Mouse (Mus musculus): Measurements from ENCODE around the gene Maml3.
A peak's percentile ranks its signal among the peaks of the same experiment; 100 is the strongest.

The Maml3 gene

DNA sequence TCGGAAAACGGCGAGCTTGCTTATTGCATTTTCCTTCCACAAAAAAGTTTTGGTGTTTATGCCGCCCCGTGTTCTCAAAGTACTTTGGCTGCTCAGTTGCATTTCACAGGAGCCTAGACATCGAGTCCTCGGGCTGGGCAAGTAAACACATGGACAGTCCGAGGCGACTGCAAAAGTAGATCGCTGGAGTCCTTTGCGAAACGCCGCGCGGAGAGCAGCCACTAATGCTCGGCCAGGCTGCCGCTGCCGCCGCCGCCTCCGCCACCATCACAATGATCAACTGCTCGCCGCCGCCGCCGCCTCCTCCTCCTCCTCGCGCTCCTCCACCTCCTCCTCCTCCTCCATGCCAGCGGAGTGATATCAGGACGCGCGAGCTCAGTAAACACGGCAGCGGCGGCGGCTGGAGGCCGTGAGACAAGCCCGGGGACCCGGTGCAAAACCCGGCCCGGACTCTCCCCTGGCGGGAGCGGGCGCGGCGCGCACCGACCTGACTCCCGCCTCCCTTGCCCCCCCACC is at the start of gene Maml3:
Maml3 (minus strand) TSS at position 441 of the 516 bp plus-strand sequence.
- DNase-seq (ENCODE audit: low spot score): peak; percentile 62

DNA sequence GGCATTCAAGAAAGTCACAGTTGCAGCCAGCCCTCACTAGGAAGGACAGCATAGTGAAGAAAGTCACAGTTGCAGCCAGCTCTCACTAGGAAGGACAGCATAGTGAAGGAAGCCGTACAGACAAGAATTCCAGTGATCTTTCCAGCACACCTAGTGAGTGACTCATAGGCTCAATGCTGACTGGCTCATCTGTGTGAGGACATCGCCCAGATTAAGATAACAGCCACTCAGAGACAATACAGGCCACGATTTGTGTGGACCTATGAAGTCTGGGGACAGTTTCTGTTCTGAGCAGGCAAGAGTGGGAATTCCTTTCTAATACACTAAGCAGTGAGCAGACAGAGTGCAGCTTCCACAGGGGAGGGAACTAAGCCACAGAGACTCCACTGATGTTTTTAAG is 46.3 kb upstream of the Maml3 start:
- DNase-seq (ENCODE audit: low spot score): no peak

DNA sequence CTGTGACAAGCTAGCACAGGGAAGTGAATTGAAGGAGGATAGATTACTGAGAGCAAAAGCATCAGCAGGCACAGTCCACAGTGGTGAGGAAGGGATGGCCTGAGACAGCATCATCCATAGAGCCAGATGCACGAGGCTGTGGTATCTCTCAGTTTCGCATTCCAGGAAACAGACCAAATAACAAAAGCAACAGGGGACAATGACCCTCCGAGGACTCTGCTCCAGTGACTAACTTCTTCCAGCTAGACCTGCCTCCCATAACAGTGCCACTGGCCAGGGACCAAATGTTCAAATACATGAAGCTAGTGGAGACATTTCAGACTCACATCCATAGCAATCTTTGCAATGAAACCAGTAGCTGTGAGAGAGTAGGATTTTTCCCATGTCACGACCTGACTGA is 43.4 kb upstream of the Maml3 start:
- DNase-seq (ENCODE audit: low spot score): no peak

DNA sequence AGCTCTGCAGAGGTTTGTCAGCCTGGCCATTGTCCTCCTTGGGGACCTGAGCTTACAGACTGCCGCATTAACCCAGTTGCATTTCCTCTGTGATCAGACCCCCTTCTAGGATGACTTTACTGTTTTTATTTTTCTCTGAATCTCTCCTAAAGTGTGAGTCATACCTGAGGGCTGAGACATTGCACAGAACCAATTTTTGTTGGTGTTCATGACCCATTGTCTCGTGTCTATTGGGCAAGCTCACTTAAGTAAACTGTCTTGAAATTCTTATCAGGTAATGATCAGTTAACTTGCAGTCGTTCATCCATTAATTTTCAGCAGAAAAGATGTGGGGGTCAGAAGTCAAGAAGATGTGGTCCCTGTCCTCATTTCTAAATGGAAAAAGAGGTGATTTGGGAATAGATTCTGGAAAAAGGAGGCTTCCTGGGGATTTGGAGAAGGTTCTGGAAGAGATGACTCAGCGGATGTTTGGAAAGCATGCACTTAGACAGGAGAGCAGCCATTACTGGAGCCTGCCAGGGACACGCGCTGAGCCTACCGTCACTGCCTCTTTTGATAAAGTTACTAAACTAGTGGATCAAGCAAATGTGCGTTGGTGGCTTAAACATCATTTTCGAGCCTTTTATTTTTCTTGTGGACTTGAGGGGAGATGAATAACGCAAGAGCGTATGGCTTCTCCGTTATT is 40.0 kb upstream of the Maml3 start:
- DNase-seq (ENCODE audit: low spot score): no peak

DNA sequence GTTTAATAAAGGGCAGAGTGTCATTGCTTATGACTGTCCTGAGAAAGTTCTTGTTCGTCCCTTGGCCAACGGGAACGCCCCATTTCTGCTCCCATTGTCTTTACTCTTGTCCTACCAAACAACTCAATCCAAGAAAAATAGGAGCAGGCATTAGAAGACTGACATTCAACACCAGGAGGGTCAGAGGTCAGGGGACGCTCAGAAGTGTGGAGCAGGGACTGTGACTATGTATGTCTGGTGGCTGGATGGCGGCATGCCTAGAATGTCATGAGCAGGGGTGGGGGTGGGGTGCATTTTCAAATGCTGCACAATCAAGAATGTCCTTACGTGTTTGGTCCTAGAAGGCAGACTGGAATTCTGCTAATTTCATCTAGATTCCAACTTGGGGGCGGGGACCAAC is 38.1 kb upstream of the Maml3 start:
- DNase-seq (ENCODE audit: low spot score): no peak

DNA sequence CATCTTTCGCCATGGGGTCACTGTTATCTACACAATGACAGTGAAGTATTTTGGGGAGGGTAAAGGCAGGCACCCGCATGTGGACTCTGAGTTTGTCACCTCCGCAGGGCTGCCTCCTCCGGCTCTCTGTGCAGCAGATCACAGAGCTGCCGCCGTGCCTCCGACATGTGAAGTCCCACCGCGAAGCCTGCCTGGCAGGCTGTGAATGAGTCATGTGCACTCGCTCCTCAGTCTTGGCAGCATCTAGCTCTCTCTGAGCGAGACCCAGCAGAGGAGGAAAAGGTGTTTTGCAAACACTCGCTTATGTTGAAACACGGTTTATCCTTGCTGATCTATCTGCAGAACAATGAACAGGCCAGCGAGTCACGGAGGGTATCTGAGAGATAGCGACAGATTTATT is 35.3 kb upstream of the Maml3 start:
- DNase-seq (ENCODE audit: low spot score): no peak

DNA sequence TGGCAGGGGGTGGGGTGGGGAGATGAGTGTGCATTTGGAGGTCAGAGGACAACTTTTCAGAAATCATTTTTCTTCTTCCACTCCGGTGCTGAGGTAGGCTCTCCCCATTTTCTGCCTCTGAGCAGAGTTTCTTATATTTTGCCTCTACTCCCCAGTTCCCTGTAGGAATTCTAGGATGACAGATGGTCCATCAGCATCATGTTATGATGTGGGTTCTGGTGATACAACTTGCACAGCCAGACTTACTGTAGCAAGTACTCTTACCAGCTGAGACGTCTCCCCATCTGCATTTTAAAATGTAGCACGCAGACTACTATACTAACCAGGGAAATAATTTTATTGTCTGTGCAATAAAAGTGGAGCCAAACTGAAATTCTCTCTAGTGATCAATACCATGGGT is 20.5 kb upstream of the Maml3 start:
- DNase-seq (ENCODE audit: low spot score): no peak

DNA sequence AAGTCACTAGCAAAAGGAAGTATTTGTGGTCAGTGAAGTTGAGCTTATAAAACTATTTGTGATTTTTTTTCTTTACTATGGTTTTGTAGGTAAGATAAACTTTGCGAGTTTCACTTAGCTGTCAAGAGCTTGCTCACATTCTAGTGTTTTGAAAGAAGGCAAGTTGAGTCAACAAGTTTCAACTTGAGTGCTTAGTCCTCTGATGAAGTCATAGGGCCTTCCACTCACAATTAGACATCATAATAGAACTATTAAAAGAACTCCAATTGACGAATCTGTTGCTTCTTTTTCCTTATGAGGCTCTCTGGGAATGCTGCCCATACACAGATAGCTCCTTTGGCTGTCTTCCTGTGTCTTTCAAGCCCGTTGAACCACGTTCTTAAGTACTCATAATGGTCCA is 16.0 kb upstream of the Maml3 start:
- no peak for DNase-seq (ENCODE audit: low spot score)

DNA sequence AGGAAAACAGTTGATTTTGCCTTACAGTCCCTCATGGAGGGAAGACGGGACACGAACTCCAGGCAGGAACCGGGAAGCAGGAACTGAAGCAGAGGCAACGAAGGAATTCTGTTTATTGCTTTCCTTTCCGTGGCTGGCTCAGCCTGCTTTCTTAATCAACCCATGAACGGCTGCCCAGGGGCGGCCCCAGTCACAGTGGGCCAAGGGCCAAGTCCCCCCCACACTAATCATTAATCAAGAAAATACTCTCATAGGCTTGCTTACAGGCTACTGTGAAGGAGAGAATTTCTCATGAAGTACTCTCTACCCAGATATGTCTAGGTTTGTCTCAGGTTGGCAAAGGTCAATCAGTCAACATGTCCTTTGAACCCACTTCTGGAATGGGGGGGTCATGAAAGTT is 14.3 kb upstream of the Maml3 start:
- no peak for DNase-seq (ENCODE audit: low spot score)

DNA sequence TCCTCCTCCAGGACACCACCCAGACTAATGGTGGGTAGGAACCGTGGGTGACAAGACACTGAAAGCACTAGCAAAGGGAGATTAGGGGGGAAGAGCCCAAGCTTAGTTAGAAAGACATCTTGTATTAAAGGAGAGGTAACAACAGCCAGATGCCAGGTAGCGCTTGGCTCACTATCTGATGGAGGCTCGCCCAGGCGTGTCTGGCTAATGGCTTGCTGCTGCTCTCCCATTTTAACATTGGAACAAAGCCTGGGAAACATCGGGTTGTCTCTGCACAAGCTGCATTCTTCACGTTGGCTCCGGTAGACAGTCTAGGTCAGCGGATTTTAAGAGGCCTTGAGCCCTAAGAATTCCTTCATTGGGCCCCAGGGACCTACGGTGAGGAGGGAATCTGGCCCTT is 10.5 kb upstream of the Maml3 start:
- no peak for DNase-seq (ENCODE audit: low spot score)

DNA sequence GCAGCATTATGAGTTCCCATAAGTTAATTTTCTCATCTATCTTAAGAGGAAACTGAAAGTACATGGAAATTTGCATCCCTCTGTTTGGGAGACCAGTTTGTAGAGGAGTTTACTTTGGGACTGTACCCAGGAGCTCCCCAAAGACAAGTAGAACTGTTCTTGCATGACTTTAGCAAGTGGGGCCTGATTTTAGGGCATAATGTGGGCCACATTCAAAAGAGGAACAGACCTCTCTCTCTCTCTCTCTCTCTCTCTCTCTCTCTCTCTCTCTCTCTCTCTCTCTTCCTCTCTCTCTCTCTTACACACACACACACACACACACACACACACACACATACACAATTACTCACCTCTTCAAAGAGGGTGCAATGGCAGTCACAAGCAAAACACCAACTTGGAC is 3.2 kb upstream of the Maml3 start:
- no peak for DNase-seq (ENCODE audit: low spot score)

DNA sequence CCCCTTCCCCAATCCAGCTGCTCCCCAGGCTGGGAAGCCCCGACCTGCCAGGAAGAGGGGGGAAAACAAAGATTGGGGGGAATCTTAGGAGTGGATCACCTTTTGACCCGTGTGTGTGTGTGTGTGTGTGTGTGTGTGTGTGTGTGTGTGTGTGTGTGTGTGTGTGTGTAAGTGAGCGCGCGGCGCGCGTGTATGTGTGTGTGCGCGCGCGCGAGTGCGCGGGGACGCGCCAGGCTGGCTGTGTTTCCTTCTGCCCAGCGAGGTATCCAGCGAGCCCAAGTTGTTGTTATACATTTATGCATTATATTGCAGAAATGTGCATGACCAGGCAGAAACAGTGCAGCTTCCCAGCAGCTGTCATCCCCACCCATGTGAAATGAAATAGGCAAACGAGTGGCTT is 280 bp upstream of the Maml3 start:
- peak; percentile 25 for DNase-seq (ENCODE audit: low spot score)

DNA sequence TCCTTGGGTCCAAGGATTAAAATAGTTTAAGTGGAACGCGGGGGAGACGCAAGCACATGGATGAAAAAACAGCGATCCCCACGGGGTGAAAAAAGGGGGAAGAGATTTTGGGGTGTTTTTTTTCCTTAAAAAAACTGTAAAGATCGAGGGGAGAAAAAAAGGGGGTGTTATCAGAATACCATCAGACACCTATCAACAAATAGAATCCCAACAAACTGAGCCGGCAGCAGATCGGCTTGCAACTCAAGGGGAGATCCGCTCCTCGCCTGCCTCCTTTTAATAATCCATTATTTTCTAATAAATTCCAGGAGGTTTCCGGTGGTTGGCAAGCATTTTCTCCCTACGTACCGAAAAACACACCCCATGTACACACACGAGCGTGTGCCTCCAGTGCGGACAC is 668 bp downstream of the Maml3 start:
- peak; percentile 1 for DNase-seq (ENCODE audit: low spot score)

DNA sequence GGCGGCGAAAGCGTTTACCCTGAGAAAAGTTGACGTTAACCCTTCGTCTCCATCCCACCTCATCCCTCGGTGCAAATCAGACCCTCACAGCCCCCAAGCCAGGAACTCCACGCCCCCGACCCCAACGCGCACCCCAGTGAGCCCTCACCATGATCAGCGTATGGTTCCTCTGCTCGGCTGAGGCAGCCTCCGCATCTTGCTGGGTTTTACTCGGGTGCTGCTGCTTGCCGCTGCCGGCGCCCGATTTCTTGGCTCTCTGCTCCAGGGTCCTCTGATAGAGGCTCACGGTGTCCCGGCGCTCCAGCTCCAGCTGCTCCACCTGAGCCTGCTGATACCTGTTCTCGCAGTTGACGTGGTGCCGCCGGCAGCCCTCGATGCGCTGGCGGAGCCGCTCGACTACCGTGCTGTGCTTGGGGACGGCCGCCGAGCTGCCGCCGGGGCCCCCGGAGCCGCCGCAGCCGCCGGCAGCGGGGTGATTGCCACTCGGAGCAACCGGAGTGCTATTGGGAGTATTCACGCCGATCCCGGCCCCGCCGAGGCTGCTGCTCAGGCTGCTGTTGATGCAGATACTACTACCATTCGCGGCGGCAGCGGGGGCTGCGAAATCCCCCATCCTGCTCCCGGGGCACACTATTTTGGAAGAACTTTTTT is 1.2 kb downstream of the Maml3 start:
- peak; percentile 15 for DNase-seq (ENCODE audit: low spot score)

DNA sequence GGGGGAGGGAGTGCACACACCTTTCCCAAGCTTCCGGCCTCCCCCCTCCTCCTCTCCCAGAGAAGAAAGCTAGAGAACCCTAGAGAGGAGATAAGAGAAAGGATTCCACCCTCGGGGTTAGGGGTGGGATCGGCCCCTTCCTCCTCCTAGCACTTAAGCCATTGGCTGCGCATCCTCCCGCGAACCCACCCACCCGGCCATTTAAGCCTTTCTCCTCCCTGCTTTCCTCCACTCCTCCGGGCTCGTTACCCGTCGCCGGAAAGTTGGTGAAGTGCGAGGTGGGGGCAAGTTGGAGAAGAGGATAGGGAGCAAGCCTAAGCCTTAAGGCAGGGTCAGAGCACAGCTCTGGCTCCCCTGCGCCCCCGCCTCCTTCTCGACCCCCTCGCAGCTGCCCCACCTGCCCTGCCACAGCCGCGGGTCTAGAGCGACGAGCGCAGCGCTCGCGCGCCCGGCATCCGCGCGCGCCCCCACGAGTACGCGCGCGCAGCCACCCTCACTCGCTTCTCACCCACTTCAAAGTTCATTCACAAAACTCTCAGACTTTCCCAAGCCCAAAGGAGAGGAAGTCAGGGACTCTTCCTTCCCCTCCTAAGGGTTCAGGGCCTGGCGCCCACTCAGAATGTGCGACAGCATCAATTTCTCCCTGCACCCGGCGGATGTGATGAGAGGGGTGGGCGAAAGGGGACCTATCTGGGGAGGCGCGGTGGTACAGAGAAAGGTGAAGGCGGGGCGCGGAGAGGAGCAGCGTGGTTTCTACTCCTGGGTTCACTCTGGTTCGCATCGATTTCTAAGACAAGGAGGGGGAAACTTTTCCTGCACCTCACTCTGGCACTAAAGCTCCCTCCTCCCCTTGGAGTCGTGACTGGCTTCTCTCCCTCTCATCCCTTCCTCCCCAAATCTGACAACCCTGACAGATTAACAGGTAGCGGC is 2.0 kb downstream of the Maml3 start:
- DNase-seq (ENCODE audit: low spot score): peak; percentile 60

DNA sequence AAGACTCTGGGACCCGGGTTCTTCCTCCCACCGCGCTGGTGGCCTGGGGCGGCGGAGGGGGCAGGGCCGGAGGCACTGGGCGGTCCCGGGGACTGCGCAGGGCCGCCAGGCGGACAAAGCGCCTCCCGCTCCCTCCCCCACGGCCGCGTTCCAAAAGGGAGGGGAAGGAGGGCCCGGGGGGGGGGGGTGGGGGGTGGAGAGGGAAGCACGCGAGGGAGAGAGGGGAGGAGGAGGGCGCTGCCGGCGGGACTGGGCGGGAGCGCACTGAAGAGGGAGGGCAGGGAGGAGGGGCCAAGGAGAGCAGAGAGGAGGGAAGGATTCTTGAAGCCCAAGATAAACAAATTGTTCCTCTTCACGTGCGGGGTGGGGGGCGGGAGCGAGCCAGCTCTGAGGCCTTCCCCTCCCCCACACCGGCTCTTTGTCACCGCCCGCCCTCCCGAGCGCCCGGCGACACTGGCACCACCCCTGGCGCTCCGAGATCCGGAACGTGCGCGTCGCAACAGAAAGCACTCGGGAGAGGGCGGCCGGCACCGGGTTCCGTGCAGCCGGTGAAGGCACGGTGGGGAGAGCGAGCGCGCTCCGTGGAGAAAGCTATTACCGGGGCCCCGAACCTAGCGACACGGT is 2.8 kb downstream of the Maml3 start:
- peak; percentile 58 for DNase-seq (ENCODE audit: low spot score)

DNA sequence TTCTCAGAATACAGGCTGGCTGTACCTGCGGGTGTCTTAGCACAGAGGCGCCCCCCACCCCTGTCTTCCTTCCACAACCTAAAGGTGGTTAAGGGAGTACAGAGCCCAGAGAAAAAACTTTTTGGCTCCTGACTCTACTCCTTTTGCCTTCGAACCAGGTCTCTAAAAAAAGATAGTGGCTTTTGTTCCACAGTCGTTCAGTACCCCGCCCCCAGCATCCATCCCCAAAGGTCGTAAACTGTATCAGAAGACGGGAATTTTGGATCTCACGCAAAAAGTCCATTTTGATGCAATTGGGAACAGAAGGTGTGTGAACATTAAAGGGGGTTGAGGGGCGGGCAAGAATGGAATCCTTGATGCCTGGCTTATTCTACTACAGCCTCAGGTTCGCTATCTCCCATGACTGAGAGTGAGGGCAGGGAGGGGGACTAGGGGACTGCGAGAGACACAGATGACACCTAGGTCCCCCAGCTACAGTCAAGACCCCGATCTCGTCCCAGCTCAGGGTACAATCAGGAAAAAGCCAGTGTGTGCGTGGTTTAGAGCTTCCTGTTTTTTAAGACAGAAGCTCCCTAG is 3.4 kb downstream of the Maml3 start:
- DNase-seq (ENCODE audit: low spot score): no peak

DNA sequence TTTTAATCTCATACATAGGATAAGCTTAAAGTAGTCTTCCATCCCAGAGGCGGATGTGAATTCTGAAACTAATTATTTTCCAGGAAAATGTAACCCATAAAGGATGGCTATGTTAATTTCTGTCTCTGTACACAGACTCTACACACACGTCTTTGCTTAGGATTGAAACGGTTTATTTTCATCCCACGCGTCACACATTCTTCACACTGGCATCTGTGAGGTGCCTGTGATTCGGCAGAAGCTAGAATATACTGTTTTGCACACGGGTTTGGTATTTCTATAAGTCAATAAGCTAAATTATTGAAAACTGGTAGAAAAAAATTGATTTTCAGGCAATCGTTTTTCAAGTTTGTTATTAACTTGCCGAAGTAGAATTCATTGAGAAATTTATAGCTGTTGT is 4.0 kb downstream of the Maml3 start:
- DNase-seq (ENCODE audit: low spot score): no peak

DNA sequence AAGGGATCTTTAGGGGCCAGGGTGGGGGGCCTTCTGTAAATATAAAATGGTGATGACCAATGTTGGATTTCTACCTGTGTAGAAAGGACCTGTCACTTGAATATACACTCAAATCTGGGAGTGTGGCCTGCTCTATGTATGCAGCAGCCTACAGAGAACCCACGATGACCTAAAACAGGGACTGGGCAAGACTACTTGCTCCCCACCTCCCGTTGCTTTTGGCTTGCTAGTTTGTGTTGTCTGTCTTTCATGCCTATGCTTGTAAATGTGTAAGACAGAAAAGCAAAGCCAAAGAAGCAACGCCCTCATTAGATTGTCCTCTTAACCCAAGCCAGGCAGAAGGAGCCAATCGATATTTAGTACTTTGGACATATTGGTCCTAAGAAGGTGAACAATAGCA is 4.6 kb downstream of the Maml3 start:
- DNase-seq (ENCODE audit: low spot score): no peak

DNA sequence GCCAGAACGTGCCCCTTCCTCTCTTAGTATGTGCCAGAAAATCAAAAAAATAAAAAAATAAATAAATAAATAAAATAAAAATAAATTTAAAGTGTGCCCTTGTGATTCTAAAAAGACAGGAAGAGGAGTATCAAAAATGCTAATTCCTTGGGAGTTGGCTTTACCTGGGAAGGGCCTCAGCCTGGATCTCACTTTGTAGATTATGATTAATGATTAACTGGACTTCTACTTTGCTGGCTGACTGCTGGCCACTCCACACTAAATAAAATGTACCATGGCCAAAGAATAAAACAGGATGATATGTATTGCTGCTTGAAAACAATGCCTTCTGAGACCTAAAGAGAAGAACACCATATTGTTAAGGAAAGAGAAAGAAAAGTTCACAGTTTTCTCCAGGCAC is 5.6 kb downstream of the Maml3 start:
- DNase-seq (ENCODE audit: low spot score): no peak

DNA sequence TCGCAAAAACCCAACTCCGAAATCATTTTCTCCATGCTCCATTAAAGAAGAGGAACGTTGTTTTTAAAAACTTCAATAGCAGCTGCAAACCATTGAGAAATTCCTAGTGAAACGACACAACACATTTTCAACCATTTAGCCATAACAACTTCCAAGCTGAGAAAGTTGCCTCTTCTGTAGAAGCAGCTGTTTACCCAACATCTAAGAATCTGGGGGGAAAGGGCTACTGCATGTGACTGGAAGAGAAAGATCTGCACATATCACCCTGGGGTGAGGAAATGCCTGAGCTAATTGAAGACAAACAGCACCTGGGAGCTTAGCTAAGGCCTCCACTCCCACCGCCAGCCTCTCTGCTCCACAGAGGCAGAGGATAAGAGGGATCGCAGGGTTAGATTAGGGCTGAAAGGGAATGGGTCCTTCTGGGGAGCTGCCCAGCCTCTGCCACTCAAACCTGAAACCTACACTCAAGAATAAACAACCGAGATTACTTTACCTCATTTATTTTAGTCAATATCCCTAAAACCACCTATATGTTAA is 13.5 kb downstream of the Maml3 start:
- no peak for DNase-seq (ENCODE audit: low spot score)

Measured in spleen, adult 12 weeks (tissue).